Mouse (Mus musculus) heart, adult 2 months (tissue): ENCODE results near the gene Glis1. TPM values are rescaled to one million over a fixed set of nuclear protein-coding genes. Genes with fewer than 3 reads are reported as not detected.
"Not testable (repeated sequence)": the region's sequence is repeated elsewhere in the genome, so short reads cannot be mapped to it uniquely, and the experiment has no call there.

ENCODE experiments used
- DNase-seq, 2 experiments: peaks; one replicate each; pipeline ENCODE4 v3.0.0; 2021
- H3K27ac ChIP-seq: fragments of 200-600 bp; 2 replicates; pipeline ENCODE4 v1.8.1; 2022
- H3K27me3 ChIP-seq: fragments of 200-500 bp; 2 replicates; pipeline ENCODE4 v1.6.1; 2012; ENCODE audit warnings: mild to moderate bottlenecking, low read length, inconsistent platforms, mixed read lengths; ENCODE audit not compliant: control insufficient read depth, insufficient read depth
- H3K36me3 ChIP-seq: fragments of 200-500 bp; 2 replicates; pipeline ENCODE4 v1.6.1; 2012; ENCODE audit warnings: low read length, inconsistent platforms; ENCODE audit not compliant: control insufficient read depth, insufficient read depth
- H3K4me1 ChIP-seq: fragments of 200-500 bp; 2 replicates; pipeline ENCODE4 v1.6.1; 2011; ENCODE audit warnings: low read length; ENCODE audit not compliant: control insufficient read depth, insufficient read depth
- H3K4me3 ChIP-seq: fragments of 200-600 bp; 2 replicates; pipeline ENCODE4 v1.8.1; 2022
- H3K79me2 ChIP-seq: fragments of 200-500 bp; replicated peaks from 2 replicates; pipeline ENCODE4 v1.6.1; 2012; ENCODE audit warnings: mild to moderate bottlenecking, inconsistent platforms, low read length, moderate library complexity, mixed read lengths; ENCODE audit not compliant: control insufficient read depth, insufficient read depth
- H3K9ac ChIP-seq: fragments of 200-500 bp; 2 replicates; pipeline ENCODE4 v1.6.1; 2012; ENCODE audit warnings: low read depth, mild to moderate bottlenecking, control low read depth, inconsistent platforms, low read length, mixed read lengths
- CTCF ChIP-seq: fragments of 200-600 bp; IDR thresholded peaks from 2 replicates; pipeline ENCODE4 v1.8.1; 2022; ENCODE audit warnings: antibody characterized with exemption, mild to moderate bottlenecking, moderate library complexity
- EP300 ChIP-seq: fragments of 200-500 bp; IDR thresholded peaks from 2 replicates; pipeline ENCODE4 v1.6.1; 2011; ENCODE audit warnings: low read depth, low read length, control low read depth; ENCODE audit not compliant: insufficient read depth
- POLR2A ChIP-seq: fragments of 200-500 bp; IDR thresholded peaks from 2 replicates; pipeline ENCODE4 v1.6.1; 2011; ENCODE audit warnings: mild to moderate bottlenecking, low read depth, low read length, control low read depth; ENCODE audit not compliant: insufficient read depth
- WGBS: fragments of 180-500 bp; shearing (Covaris S2); methylation state at CpG from one replicate; pipeline ENCODE4 v1.1.7; 2018; 5-methylcytosine and 5-hydroxymethylcytosine counted together
- intact Hi-C: fragments of 180-260 bp; cut with DNase I; formaldehyde crosslinking; loops from one replicate; pipeline ENCODE4 v1.15.1; 2025
- polyA plus RNA-seq: library from polyadenylated mRNA; depleted of rRNA; stranded (reverse); fragments of >200 nt; gene quantifications from 2 replicates; pipeline ENCODE4 v1.2.3, GENCODE M21; 2012
- total RNA-seq, 2 experiments: library from RNA; stranded (reverse); gene quantifications; 2 replicates each; pipeline ENCODE4 v1.2.3; 2021

Glis1 gene
- total and polyA plus RNA-seq, 3 experiments, result 0.29 to 0.52 (median 0.30) TPM

DNA sequence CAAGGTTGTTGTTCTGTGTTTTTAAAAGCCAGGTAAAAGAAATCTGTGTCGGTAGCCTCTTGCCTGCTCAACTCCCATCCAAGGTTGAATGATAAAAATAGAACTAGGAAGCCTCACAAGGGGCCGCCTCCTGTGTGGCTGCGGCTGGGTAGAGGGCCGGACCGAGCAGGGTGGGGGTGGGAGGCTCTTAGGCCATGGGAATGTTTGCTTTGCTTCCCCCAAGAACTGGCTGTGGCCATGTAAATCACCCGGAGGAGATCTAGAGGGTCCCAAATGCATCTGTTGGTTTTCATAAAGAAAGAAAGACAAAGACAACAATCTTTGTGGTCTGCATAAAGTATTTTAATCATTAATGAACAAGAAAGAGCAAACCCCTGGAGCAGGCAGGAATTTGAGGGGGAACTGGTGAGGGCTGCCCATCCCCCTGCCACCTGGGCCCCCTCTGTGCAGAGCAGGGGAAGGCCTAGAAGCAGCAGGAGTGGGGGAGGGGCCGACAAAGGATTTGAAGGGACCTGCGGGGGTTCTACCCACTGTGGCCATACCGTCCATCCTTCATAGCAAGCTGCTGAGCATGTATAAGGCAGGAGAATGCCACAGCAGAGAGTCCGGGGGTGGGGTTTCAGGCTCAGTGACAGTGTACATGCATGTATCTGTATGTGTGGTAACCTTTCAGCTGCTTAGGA lies 163.6 kb downstream of the Glis1 start:
- intact Hi-C loops, result no loop called here
- DNase-seq, result no peak
- 27% methylated on average over 10 of the region's 10 CpGs for WGBS
- H3K9ac ChIP-seq, result no peak overlapping the region
- H3K79me2 ChIP-seq, result no peaks in the 10 kb centered on the region
- H3K27ac ChIP-seq, result no peak overlapping the region
- H3K36me3 ChIP-seq, result no peaks in the 10 kb centered on the region
- H3K27me3 ChIP-seq, result no peaks in the 10 kb centered on the region
- H3K4me3 ChIP-seq, result no peak overlapping the region
- TF ChIP-seq POLR2A, result no peak
- no peak for TF ChIP-seq EP300
- TF ChIP-seq CTCF, result no peak
- no peaks in the 10 kb centered on the region for H3K4me1 ChIP-seq

DNA sequence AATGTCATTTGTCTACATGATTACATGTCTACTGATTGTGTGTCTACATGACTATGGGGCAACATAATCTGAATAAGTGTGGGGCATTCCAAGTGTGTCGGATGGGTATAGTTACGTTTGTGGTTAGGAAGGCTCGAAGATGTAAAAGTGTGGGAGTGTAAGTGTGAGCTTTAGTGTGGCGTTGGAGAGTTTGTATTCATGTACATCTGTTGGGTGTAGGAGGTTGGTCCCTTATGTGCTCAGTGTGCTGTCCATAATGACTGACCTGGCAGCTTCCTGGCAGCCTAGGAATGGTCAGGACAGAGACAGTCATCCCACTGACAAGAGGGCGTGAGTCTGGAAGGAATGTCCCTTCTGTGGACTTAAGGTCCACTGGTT lies 164.2 kb downstream of the Glis1 start:
- H3K4me3 ChIP-seq, H3K36me3 ChIP-seq, intact Hi-C loops, H3K79me2 ChIP-seq, H3K4me1 ChIP-seq, H3K27me3 ChIP-seq, H3K27ac ChIP-seq, DNase-seq, H3K9ac ChIP-seq: not testable (repeated sequence)
- WGBS, result 93% methylated on average over 5 of the region's 5 CpGs

DNA sequence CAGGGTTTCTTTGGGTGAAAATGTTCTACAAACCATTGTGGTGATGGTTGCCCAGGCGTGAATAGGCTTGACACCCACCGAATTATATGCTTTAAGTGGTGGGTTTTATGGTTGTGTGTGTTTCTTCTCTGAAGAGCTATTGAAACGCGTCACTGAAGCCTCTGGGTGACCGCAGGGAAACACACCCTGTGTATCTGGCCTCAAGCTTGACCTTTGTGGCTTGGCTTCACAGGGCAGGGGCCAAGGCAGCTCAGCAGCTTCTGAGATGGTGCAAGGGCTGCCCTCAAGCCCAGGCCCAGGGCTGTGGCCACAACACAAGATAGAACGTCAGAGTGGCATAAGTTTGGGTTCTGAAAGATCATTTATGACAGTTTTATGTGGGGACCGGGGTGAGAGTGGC lies 167.9 kb downstream of the Glis1 start:
- no peaks in the 10 kb centered on the region for H3K27me3 ChIP-seq
- H3K79me2 ChIP-seq, result no peaks in the 10 kb centered on the region
- H3K4me3 ChIP-seq, result no peak overlapping the region
- H3K9ac ChIP-seq, result no peak overlapping the region
- no peak overlapping the region for H3K27ac ChIP-seq
- intact Hi-C loops, result no loop called here
- H3K36me3 ChIP-seq, result no peaks in the 10 kb centered on the region
- no peaks in the 10 kb centered on the region for H3K4me1 ChIP-seq
- TF ChIP-seq POLR2A (no peak), CTCF (no peak), EP300 (no peak)
- no peak for DNase-seq
- WGBS, result 86% methylated on average over 7 of the region's 7 CpGs

DNA sequence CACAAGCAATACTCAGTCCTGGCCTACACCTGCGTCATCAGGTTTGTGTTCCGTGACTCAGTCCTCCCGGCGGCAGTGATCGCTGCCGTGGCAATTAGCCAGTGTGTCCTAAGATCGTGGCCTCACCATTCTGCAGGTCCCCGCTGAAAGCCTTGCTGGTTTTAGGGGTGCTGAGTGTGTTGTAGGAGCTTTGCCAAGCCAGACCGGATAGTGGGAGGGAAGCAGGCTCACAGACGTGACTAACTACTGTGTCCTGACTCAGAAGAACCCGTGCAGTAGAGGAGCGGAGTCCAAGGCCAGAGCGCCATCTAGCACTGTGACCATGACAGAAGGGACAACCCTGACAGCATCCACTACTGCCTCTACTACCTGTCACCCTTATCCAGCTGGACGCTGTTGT lies 168.4 kb downstream of the Glis1 start:
- H3K27ac ChIP-seq, result no peak overlapping the region
- 65% methylated on average over 14 of the region's 14 CpGs for WGBS
- intact Hi-C loops, result no loop called here
- no peak for DNase-seq
- no peaks in the 10 kb centered on the region for H3K4me1 ChIP-seq
- no peaks in the 10 kb centered on the region for H3K27me3 ChIP-seq
- TF ChIP-seq EP300, result no peak
- peak; percentile 33; the same call in 1 of the 2 replicates for TF ChIP-seq CTCF
- H3K9ac ChIP-seq, result no peak overlapping the region
- H3K79me2 ChIP-seq, result no peaks in the 10 kb centered on the region
- no peaks in the 10 kb centered on the region for H3K36me3 ChIP-seq
- H3K4me3 ChIP-seq, result no peak overlapping the region

DNA sequence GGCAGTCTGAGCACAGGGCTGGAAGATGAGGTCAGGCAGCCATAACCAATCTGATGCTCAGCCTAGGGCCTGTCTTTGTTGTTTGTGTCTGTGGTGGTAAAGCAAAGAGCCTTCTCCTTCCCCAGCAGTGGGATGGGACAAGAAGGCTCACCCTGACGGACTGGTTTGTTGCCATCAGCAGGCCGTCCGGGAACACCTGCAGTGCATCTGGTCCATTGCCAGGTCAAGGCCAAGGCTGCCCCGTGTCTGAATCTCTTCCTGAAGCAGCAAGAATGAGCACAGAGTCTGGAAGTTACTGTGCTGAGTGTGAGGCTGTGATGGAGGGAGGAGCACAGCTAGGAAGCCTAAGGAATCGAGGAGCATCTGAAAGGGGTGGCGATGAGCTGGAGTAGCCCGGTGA lies 168.8 kb downstream of the Glis1 start:
- no peaks in the 10 kb centered on the region for H3K27me3 ChIP-seq
- no peaks in the 10 kb centered on the region for H3K36me3 ChIP-seq
- intact Hi-C loops, result no loop called here
- H3K4me3 ChIP-seq, result no peak overlapping the region
- 75% methylated on average over 7 of the region's 7 CpGs for WGBS
- no peak for TF ChIP-seq CTCF
- TF ChIP-seq EP300, result no peak
- no peak for TF ChIP-seq POLR2A
- H3K9ac ChIP-seq, result no peak overlapping the region
- no peak overlapping the region for H3K27ac ChIP-seq
- no peaks in the 10 kb centered on the region for H3K79me2 ChIP-seq
- no peak for DNase-seq
- H3K4me1 ChIP-seq, result no peaks in the 10 kb centered on the region

DNA sequence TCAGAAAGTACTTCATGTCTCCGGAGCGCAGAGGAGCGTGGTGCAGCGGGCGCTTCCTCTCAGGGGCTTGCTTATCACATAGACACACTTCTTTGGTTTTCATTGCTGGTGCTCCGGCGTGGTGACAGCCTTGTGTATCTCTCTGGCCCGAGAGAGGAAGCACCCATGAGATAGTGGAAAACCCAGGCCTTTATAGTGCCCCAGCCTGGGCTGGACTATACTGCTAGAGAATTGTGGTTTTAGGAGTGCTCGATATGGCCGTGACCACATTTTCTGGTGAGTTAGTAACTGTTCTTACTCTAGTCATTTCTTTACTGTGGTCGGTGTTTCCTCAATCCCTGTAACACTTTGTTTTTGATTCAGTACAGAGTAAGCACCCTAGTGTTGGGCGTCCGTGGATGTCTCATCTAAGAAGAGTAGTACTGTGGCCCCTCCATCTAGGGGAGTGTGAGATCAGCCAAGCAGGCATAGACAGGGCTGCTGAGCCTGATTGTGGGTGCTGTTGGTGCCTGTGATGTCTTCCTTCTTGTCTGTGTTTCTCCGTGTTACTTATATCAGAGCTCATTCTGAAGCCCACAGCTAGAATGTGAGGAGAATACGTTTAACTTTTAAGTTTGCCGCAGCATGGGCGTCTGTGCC lies 171.7 kb downstream of the Glis1 start:
- no peak for DNase-seq
- H3K79me2 ChIP-seq, result no peaks in the 10 kb centered on the region
- no peak overlapping the region for H3K27ac ChIP-seq
- intact Hi-C loops, result no loop called here
- H3K4me1 ChIP-seq, result no peaks in the 10 kb centered on the region
- H3K36me3 ChIP-seq, result no peaks in the 10 kb centered on the region
- no peak overlapping the region for H3K4me3 ChIP-seq
- no peaks in the 10 kb centered on the region for H3K27me3 ChIP-seq
- no peak for TF ChIP-seq POLR2A
- TF ChIP-seq CTCF, result no peak
- TF ChIP-seq EP300, result no peak
- no peak overlapping the region for H3K9ac ChIP-seq
- 44% methylated on average over 17 of the region's 17 CpGs for WGBS
